Mouse (Mus musculus): Measurements from ENCODE around the gene Cnpy3.

The Cnpy3 gene

DNA sequence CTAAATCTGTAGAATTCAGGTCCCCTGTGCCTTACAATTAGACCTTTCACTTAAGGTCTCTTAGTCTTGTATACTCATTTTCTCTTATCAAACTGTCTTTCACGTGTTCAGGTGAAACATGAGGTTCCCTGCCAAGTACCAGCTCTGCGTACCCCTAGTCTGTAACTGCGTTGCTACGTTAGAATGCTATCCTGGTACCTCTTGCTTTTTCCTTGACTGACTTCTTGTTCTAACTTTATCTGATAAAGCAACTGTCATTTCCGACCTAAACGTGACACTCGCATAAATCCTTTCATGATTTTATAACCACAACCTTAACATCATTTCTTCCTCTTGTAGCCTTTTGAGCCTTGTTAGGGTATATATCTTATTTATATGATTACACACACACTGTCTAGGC, 39.6 kb downstream of the Cnpy3 start:
- DNase-seq: no peak

DNA sequence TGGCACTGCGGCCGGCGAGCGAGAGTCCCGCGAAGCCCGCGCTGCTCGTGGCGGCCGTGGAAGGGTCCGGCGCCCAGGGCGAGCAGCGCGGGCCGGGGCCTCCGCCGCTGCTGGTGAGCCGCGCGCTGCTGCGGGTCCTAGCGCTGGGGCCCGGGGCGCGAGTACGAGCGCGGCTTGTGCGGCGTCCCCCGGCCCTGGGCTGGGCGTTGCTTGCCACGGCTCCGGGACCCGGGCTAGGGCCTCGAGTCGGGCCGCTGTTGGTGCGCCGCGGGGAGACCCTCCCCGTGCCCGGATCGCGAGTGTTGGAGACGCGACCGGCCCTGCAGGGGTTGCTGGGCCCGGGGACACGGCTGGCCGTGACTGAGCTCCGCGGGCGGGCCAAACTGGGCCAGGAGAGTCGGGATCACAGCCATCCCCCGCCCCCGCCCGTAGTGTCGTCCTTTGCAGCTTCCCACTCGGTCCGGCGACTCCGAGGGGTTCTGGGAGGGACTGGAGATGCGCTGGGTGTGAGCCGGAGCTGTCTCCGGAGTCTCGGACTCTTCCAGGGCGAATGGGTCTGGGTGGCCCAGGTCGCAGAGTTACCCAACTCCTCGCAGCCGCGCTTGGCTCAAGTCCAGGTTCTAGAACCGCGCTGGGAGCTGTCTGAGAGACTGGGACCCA, 40.3 kb downstream of the Cnpy3 start:
- DNase-seq: peak; percentile 51

- peak; percentile 94 for DNase-seq
Measured at GRCm38 (mm10) chr17:46710959-46711597, 40.9 kb downstream of the Cnpy3 start, which contains the start of gene Pex6. TSS of gene Pex6 (plus strand) at chr17:46711463.

GRCm38 (mm10) chr17:46706375-46707089, 45.5 kb downstream of the Cnpy3 start:
- DNase-seq: no peak

DNA sequence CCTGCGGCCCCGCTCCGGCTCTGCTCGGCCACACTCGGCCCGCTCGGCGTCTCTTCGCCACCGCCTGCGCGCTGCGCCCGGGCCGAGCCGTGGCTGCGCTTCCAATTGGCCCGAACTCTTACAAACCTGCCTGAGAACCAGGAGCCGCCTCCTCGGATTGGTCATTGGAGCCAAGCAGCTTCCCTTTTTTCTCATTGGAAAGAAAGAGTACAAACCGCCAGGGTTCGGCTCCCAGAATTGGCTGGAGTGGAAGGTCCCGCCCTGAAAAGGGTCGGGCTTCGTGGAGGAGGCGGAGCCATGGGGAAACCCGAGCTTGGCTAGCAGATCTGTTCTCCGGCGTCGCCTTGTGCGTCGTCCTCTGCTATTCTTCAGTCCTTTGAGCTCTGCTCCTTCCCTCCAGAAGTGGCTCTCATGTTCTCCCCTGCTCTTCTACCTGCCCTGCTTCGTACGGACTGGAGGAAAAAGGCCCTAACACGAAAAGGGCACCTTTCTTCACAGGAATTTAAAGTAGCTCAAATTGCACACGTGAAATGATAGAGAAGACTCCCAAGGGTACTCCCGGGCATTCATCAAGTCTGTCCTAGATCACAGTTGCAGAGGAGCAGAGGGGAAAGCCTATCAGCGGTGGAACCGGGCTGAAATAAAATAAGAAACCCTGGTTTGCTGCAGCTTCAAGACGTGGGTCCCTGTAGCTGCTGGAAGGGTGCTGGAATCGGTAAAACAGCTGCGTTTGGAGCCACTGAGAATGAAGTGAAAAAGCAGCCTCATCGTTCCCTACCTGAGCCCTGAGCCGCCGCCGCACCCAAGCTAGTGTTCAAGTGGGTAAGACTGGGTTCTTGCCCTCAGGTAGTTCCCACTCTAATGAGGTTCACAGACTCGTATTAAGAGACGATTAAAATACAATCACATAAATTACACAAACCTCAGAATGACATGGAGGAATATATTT, 46.9 kb downstream of the Cnpy3 start, which contains the start of gene Ppp2r5d:
Gene Ppp2r5d, minus strand, starts transcription at position 225 of the 949 bp plus-strand sequence.
- DNase-seq: peak; percentile 99

DNA sequence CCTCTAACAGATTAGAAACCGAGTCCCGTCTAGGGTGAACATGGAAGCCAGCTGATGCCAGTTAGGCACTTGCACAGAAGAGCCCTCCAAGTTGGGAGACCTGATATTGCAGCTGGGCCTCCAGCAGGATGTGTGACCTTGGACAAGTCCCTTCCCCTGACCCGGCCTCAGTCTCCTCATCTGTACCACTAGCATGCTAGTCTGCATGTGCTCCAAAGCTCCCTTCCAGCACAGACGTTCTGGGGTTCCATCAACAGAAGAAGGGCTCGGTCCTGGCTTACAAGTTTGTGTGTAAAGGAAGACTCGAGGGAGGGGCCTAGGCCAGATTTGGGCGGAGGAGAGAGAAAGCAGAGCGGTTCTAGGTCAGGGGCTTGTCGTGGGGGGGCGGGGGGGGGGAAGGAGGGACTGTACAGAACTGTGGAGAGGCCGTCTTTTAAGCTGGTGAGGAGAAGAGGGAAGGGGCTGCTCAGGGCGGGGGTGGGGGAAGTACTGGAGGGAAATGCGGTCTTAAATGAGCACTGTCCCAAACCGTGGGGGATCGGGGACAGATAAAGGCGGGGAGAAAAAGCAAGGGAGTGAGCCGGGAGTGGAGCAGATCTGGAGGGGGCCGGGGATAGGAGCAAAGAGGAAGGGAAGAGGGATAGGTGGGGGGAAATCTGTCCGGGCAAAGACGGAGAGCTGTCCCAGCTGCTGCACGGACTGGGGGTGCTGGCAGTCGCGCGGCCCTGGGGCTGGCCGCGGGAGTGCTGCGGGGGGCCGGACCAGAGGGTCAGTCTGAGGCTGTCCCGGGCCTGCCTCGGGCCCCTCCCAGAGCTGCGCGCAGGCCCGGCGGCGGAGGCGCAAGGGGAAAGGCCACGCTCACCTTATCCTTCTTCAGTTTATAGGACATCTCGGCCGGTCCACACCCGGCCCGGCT, 47.8 kb downstream of the Cnpy3 start:
- no peak for DNase-seq

DNA sequence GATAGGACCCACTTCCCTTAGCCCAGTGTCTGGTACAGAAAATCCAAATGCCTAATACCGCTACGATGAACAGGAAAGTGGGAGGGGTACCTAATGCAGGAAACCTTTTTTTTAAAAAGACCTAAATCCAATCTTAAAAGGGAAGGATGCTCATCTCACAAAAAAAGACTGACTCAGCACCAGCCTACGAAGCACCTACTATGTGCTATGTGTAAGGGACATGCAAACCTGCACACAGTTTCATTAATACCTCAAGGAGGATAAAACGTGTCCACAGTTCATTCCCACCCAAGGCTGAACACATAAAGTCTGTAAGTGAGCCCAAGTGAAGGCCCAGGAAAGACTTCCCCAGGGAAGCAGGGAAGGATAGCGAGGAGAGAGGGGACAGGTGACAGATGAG, 49.5 kb downstream of the Cnpy3 start:
- no peak for DNase-seq

DNA sequence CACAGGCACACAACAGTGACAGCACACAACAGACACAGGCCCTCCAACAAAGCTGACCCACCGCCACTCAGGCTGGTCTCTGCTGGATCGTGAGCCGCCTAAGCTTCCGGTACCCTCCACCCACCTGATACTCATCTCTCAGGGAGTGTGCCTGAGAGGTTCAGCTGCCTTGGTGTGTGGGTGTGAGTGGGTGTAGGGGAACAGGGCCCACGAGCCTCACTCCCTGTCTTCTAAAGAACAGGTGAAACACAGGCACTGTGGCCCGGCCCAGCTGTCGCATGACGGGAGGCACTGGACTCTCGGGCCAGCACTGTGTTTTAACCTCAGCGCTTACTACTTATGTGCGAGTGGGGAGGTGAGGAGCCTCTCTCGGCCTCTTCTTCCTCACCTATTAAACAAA, 49.9 kb downstream of the Cnpy3 start:
- DNase-seq: no peak

GRCm38 (mm10) chr17:46701489-46701888, 50.5 kb downstream of the Cnpy3 start:
- DNase-seq: no peak

DNA sequence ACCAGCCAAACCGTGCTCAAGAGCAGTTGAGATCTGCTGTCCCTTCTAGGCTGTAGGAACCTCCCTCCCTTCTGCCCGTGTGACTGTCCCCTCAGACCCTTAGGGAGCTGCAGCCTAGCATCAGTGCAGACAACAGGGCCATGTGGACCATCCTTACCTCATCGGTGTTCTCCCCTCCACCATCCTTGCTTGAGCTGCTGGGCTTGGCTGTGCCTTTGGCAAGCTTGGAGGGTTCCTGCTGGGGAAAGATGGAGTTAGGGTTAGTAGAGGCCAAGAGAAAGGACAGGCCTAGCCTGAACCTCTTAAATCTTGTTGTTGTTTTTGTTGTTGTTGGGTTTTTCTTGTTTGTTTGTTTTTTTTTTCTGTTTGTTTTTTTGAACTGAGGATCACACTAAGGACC, 52.1 kb downstream of the Cnpy3 start:
- no peak for DNase-seq

DNA sequence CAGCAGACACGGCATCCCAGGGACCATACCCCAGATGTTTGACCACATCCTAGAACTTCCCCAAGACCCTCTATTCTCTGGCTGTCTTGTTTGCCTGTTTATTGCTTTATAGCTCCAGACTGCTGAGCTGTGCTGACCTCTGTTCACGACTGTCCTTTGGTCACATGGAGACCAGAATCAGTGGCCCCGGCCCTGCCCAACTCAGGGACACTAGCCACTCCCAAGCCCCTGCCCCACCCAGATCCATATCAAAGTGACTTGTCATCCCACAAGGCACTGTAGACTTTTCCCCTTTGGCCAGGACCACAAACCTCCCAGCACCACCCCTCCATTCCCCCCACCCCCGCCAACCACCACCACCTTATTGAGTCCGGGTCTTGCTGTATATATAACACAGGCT, 52.8 kb downstream of the Cnpy3 start:
- no peak for DNase-seq

GRCm38 (mm10) chr17:46698515-46698914, 53.5 kb downstream of the Cnpy3 start:
- DNase-seq: no peak

DNA sequence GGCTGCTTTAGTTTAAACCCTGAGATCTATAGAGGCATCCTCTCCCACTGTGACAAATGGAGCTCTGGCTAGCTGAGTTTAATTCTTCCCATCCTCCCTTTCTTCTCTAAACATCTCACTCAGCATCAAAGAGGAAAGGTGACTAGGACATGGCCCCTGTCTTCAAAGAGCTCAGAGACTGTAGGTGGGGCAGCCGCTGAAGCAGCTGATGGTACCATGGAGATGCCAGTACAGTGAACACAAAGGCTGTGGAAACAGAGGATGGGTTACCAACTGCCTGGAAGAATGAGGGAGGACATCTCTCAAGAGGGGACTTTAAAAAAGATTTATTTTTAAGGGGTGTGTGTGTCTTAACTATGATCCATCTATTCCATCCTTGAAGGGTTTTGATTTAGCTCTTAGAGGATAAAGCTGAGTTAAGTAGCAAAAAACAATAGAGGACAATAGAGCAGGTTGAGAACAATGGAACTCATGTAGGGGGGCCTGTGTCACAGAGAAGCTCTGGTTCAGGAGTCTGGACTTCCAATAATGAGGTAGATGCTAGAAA, 57.4 kb downstream of the Cnpy3 start:
- no peak for DNase-seq

GRCm38 (mm10) chr17:46691390-46691789, 60.6 kb downstream of the Cnpy3 start:
- no peak for DNase-seq

DNA sequence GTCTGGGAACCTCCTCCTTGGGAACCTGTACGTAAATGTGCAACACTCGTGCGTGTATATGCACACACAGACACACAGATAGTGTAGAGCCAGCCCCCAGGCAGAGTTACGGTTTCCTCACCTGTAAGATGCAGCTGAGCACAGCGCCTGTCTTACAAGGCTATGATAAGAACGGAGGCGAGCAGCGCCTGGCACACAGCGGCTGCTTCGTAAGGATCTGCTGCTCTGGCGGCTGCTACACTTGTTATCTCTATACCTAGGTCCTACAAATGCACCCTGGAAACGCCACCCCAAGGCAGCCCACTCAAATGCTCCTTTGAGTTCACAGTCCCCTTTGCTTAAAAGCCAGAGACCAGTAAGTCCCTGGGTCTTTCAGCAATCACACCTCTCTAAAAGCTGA, 61.3 kb downstream of the Cnpy3 start:
- DNase-seq: no peak

GRCm38 (mm10) chr17:46685913-46686312, 66.1 kb downstream of the Cnpy3 start:
- no peak for DNase-seq
